Mouse (Mus musculus) gastrocnemius, adult 8-10 months (tissue): Measurements from ENCODE around the gene Ptpn13. TPM values are rescaled to one million over a fixed set of nuclear protein-coding genes. Genes with fewer than 3 reads are reported as not detected.

Source experiments
- DNase-seq, 2 experiments: peaks; one replicate each; pipeline ENCODE4 v3.0.0; 2022; ENCODE audit warnings: low spot score in 2 of 2
- total RNA-seq, 4 experiments: library from RNA; stranded (reverse); gene quantifications; 2 replicates each; pipeline ENCODE4 v1.2.4; 2022

Gene Ptpn13
- total RNA-seq, 4 experiments from 2014 or later: 0.90 to 1.9 (median 1.4) TPM

DNA sequence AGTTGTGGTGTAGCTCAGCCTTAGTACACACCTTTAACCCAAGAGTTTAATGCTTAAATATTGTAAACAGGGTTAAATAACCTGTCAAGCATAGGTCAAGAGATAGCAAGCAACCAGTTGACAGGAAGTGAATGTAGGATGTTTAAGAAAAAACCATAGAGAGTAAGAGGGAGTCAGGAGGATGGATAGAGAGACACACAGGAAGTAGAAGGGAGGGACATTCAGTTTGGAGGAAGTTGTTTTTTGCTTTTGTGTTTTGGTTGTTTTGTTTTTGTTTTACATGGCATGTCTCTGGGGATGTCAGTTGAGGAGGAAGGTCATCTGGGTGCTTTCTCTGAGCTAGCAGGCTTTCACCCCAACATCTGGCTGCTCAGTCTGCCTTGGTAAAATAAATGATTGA is 91.6 kb downstream of the Ptpn13 start:
- no peak for DNase-seq

DNA sequence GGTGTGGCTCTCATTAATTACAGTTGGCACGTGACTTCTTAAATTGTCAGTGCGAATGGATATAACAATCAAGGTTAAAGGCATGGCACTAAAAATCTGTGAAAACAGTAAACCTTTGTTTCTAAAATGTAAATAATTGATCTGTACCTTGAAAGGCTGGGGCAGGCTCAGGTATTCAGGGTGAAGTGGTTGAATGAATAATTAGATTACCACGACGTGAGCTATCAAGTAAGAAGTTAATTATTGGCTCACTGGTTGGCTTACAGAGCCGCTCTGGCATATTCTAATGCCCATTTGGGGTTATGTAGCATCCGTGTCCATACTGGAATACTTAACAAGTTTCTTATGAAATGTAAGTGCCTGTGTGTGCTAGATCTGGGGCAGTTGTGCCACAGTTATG is 92.6 kb downstream of the Ptpn13 start:
- no peak for DNase-seq

DNA sequence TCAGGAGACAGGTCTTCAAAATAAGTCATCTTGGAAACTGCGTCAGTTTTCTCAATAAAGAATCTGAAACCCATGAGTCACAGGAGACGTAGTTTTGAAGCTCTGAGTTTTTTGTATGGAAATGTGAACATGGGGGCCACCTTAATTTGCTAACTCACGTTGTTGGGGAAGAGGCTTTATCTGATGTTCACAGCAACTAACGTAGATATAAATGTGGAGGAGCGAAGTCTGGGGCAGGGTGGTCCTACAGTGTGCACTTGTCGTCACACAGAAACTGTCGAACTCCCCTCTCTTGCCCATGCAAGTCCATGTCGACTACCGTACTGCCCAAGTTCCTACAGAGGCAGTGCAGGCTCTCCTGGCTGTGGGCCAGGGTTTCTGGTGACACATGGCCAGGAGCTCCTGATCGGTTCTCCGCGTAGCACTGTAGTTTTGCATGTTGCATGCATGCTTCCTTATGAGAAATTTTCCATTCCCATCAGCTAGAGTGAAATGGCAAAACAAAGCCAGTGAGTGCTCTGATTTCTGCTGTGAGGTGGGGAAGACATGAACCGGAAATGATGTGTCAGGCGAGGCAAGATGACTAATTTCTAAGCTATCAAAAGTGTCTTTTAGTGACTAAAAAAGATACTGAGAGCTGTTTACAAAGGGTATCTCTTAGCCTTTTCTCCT is 93.9 kb downstream of the Ptpn13 start:
- DNase-seq: peak in 1 of 2 experiments; percentile 15

DNA sequence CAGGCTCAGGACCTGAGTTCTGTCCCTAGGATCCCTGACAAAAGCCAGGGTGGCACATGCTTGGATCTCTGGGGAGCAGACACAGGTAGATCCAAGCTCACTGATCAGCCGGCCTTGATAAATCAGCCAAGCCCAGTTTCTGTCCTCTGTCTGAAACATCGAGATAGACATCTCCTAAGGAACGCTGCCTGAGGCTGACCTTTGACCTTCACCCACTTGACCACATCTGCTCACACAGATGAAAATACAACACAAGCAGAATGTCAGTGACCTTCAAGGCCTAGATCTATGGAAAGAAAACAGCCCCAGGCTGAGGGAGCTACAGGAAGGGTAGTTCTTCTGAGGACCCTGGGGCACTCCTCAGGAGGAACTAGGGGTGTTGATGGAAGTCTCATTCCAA is 97.4 kb downstream of the Ptpn13 start:
- no peak for DNase-seq

DNA sequence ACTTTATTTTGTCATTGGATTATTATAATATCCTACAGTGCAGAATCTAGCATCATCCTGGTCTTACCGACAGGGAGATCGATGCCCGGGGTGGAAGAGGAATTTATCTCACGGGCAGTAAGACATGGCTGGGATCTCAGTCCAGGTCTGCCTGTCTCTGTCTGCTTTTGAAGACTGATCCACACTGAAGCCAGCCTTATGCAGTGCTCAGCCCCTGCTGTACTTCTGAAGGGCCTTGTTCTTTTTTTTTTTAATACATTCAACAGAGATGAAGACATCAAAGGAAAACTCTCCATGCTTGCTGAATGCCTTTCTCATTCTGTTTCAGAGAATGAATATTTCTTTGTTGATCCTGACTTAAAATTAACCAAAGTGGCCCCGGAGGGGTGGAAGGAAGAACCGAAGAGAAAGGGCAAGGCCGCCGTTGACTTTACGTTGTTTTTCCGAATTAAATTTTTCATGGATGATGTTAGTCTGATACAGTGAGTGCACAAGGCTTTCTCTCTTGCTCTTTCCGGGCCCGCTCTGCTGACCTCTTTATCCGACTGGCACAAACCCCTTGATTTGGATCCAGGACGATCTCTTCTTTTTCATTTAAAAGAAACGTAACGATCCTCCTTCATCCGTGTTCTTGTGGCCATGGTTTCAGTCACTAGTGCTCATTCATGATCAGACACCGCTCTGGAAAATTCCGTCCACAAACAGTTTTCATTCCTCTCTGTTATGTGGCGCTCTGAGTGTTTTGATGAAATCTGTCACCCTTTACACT is 101.9 kb downstream of the Ptpn13 start:
- DNase-seq: no peak

DNA sequence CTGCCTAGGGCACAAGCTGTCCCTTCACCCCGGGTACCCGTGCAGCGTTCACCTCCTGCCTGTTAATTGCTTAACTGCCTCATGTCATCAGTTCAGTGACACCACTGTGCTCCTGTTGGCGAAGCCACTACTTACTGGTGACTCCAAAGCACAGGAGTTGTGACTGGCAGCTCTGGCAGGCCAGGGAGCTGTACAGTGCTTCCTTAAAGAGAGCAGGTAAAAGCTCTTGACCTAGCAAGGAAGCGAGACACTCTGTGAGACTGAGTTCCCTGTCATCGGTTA is 102.4 kb downstream of the Ptpn13 start:
- DNase-seq: no peak

DNA sequence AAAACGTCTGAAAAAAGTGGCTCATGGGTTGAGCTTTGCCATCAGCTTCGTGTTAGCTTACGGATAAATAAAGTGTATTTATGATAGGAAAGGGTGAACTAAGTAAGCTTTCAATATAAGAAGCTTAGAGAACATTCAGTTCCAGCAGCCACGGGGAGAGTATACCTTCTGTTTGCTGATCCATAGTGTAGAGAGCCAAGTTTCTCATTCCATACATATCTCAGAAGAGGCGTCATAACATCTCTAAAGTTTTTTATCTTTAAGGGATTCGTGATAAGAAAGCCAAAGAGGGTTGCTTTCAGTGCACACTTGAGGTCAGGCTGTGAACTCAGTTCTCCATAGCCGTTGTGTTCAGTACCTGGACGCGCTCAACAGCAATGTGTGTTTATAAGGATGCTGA is 105.2 kb downstream of the Ptpn13 start:
- DNase-seq: no peak

DNA sequence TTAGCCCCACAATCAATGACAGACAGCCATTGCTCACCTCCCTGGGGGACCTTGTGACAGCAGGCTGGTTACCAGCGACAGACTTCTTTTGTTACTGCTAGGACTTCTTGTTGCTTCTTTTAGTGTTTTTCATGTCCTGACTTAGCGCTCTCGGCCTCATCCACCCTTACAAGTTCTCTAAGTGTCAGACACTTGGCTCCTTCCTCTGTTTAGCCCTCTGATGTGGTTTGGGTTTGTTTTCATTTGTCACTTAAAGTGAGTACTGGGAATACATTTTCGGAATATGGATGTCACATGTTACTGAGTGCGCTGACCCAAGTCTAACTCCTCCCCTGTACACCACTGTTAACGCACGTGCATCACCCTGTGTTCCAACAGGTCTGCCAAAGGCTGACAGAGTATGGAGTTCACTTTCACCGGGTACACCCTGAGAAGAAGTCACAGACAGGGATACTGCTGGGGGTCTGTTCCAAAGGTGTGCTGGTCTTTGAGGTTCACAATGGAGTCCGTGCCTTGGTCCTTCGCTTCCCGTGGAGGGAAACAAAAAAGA is 107.9 kb downstream of the Ptpn13 start:
- DNase-seq: no peak

DNA sequence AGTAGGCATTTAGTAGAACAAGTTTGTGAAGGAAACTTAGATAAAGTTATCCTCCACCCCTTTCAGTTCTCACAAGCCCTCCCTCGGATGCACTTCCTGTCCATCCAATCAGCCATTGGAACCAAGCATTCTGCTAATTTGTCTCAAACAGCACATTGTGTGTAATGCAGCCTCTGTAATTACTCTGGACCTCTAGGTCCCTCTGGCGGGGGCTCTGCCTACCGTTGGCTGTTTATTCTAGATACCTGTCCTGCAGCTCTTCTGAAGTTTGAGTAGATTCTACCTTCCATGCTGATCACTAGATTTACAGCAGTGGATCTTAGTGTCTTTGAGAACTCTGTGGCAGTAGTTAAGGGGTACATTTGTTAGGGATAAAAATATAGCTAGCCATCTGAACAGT is 109.5 kb downstream of the Ptpn13 start:
- DNase-seq: no peak

DNA sequence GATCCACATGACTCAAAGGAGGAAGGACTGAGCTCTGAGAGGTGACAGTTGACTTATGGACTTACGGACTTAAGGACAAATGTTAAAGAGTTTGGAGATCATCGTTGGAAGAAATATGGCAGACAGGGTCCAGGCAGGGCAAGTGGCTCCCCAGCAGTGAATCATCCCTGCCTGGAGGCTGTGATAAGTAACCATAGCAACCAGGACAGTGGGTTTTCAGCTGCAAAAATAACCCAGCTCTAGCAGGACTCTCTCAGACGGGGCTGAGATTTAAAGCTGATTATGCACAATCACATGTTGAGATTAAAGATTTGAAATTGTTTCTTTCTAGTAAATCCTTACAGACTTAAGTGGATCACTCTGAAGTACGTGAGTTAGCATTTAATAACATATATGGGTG is 112.4 kb downstream of the Ptpn13 start:
- DNase-seq: no peak

DNA sequence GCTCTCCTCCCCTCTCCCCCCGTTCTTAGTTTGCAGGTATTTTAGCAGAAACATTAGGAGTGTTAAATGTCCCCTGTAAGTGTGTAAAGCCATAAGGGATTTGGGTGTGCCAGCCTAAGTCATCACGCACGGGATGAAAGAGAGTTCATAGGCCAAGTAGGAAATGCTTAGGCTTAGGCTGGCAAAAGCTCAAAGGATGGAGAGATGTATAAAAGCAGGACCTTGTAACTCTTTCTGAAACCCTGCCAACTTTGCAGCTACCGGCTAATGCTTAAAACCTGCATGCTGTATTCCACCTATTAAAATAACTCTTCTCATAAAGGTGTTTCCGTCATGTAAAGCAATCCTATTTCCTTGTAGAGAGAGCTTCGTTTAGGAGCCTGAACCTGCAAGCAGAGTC is 115.6 kb downstream of the Ptpn13 start:
- no peak for DNase-seq

DNA sequence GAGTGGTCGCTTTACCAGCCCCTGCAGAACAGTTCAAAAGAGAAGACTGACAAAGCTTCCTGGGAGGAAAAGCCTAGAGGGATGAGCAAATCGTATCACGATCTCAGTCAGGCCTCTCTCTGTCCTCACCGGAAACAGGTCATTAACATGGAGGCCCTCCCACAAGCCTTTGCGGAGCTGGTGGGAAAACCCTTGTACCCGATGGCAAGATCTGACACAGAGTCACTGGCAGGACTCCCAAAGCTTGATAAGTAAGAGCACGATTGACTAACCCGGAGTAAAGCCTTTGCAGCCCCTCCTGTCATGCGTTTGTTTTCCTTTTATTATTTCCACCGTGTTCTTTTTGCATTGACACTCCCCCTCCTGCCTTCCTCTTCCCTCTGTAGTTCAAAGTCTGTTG is 116.1 kb downstream of the Ptpn13 start:
- DNase-seq: no peak

DNA sequence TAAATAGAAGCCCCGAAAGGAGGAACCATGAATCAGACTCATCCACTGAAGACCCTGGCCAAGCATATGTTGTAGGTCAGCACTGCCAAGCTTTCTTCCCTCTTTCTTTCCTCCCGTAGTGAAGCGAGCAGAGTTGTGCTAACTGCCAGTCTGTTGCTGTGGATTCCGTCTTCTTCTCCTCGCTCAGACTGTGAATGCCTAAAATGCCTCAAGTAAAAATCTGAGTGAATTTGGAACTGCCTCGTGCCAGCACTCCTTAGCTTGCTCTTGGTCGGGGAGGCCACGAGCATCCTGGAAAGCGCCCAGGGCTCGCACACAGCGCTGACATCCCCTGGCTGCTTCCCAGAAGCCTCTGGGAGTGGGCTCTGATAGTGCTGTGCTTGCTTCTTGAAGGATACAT is 116.5 kb downstream of the Ptpn13 start:
- DNase-seq: no peak

DNA sequence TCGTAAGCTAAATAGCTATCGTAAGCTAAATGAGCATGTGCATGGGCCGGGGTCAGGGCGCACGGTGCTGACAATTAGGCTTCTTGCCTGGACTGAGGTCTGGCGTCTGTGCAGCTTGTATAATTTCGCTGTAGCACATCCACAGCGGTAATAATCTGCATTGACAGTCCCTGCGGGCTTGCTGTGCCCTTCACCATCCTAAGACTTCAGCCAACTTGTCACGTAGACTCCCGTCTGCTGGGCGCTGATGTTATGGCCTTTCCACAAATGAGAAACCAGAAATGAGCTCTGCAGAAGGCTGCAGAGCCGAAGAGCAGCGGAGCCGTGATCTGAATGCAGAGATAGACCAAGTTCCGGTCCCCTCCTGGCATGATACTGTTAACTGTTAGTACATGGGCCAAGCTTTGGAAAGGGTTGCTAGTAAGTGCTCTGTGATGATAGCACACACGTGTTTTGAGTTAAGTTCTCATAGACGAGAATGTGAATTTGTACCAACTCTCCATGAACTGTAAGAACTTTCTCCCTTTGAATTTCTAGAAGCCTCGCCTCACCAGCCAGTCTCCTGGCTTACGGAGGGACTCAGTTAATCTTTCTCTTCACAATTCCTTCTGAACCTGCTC is 120.5 kb downstream of the Ptpn13 start:
- no peak for DNase-seq

DNA sequence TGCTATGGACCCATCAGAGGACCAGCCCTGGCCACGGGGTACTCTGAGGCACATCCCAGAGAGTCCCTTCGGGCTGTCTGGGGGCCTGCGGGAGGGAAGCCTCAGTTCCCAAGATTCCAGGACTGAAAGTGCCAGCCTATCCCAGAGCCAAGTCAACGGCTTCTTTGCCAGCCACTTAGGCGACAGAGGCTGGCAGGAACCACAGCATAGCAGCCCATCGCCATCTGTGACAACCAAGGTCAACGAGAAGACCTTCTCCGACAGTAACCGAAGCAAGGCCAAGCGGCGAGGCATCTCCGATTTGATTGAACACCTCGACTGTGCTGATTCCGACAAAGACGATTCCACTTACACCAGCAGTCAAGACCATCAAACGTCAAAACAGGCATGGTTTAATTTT is 129.8 kb downstream of the Ptpn13 start:
- no peak for DNase-seq

DNA sequence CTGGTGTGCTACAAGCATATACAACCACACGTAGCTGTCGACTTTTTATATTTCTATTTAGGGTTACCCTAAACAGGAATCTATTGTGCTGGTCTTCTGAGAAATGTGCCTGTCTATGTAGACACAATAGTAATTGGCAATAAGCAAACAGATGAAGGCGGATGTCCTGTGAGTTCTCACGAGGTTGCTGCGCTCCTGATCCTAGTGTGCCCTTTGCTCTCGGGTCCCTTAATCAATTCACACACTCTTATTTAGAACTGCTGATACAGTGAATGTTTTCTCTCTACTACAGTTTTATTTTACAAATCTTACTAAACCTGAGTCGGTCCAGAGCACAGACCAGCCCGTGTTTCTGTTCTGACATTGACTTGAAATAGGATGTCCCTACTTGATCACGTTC is 135.6 kb downstream of the Ptpn13 start:
- DNase-seq: no peak

DNA sequence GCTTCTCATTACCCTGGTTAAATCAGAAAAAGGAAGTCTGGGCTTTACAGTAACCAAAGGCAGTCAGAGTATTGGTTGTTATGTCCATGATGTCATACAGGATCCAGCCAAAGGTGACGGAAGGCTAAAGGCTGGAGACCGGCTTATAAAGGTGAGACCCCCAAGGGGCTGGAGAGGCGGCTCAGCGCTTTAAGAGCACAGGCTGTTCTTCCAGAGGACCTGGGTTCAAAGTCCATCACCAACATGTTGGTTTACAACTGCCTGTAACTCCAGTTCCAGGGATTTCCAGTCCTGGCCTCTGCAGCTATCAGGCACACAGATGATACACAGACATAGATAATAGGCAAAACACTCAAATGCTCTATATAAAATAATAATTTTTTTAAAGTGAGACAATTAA is 143.0 kb downstream of the Ptpn13 start:
- DNase-seq: no peak

DNA sequence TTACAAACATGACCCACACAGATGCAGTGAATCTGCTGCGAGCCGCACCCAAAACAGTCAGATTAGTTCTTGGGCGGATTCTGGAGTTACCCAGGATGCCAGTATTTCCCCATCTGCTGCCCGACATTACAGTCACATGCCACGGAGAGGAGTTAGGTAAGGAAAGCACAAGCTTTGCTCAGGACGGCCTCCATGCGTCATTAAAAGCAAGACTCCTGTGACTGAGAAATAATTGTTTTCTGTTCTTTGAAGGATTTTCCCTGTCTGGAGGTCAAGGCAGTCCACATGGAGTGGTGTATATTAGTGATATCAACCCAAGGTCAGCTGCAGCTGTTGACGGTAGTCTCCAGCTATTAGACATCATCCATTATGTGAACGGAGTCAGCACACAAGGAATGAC is 144.5 kb downstream of the Ptpn13 start:
- no peak for DNase-seq

DNA sequence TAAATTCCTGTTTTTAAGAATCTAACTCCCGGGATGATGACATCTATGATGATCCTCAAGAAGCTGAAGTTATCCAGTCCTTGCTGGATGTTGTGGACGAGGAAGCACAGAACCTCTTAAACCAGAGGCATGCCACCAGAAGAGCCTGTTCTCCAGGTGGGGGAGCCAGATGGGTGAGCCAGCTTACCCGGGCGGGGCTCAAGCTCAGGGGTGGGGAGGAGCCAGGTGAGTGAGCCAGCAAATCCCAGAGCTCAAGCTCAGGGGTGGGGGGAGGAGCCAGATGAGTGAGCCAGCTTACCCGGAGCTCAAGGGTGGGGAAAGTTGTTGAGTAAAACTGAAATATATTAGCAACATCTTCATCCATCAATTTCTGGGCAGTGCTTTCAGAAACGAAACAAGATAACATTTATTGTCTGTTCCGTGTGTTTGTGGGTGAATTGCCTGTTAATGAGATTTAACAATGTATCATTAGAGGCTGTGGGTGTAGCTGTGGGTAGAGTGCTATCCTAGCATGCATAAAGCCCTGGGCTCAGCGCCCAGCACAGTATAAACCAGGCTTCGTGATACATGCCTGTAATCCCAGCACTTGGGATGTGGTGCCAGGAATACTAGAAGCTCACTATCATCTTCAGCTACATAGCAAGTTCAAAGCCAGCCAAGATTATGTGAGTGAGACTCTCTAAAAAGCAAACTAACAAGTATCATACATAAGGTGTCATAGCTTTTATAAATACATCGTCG is 154.9 kb downstream of the Ptpn13 start:
- no peak for DNase-seq

DNA sequence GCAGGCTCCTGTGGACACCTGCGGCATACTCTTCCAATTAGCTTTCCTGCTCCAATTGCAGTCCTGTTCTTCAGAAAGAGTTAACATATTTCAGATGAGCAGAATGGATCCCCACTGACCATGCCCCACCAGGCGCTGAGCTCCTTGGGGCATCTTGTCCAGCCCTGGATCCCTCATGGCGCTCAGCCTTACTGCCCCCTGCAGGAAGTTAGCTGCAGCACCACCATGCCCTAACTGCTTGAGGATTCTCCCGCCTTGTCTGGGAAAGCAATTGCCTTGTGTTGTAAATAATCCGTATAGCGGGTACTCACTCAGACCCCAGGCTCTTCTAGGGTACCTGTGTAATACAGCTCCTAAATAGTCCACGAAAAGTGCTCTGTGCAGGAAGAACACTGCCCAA is 162.2 kb downstream of the Ptpn13 start:
- no peak for DNase-seq

DNA sequence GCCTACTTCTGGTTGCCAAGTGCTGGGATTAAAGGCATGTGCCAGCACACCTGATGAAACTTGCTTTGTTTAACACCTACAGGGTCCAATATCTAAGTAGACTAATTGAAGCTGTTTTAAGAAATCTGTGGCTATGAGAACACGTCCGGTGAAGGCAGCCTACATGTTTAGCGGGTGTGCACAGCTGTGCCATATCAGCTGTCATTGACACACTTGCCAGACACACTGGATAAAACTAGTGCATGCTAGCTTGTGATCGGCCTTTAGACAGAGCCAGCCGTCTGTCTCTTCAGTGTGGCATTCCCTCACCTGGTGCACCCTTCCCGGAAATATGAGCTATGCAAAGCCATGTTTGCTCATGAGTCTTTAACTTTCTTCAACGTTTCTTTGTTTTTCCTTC is 166.9 kb downstream of the Ptpn13 start:
- no peak for DNase-seq

DNA sequence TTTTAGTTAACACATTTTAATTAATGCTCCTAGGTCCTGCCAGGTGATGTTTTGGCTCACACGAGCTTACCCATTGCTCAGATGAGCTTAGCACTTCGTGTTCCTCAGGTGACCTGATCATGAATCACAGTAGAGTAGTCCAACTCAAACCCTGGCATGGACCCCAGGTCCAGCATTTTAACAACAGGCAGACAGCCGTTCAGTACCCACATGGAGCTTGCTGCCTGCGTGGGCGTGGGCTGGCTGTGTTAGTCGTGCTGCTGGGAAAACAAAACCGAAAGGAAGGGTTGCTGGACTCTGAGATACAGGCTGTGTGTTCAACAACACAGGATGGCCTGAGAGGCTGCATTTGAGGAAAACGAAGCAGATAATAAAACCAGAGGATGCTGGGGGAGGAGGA is 167.7 kb downstream of the Ptpn13 start:
- DNase-seq: no peak
